In genomic region chr13:101092033-101092742, GRCm38 (mm10) we compare ENCODE assay signal across 8 mouse cellular contexts.
A peak's percentile ranks its signal among the peaks of the same experiment; 100 is the strongest.
DNase-seq lines count a peak whose midpoint lies in the region; ATAC-seq lines count a peak whose summit lies in the region.

No protein-coding gene starts in this region.

- DNase-seq in urinary bladder, adult 18-20 months (ENCODE audit: low spot score in 2 of 2): peak; percentile 7 to 58
- no peak for DNase-seq in urinary bladder, adult 2 months (ENCODE audit: low spot score)
- DNase-seq in fat pad, adult 2 months (ENCODE audit: extremely low read depth, low read depth, low spot score): peak; percentile 99
- peak; percentile 6 for DNase-seq in kidney, adult 18-20 months
- DNase-seq in left cerebral cortex, postnatal 10 days (ENCODE audit: extremely low spot score in 1 of 2, low spot score in 2 of 2): peak; percentile 33 to 71
- peak; percentile 4 for DNase-seq in retina, embryonic 14.5 days (ENCODE audit: low spot score)
- no peak for DNase-seq in embryo, embryonic 10.5 days (ENCODE audit: low spot score)

- no peak for ATAC-seq in granulocyte monocyte progenitor cell, adult 5-6 weeks (replicated peaks; ENCODE audit: poor library complexity, severe bottlenecking)

- intact Hi-C loops in left cerebral cortex, postnatal 10 days (cut with DNase I): no loop called here

Comparison
In these comparisons a context has a peak if more than half of its experiments do, and no peak if none do; other contexts are left out.
1. DNase-seq: peak in urinary bladder, adult 18-20 months (2 of 2), fat pad, adult 2 months (single experiment), kidney, adult 18-20 months (single experiment), left cerebral cortex, postnatal 10 days (2 of 2) and retina, embryonic 14.5 days (single experiment); none in urinary bladder, adult 2 months (single experiment) and embryo, embryonic 10.5 days (single experiment).